Mouse (Mus musculus): Measurements from ENCODE around the gene Scaf8. TPM values are rescaled to one million over a fixed set of nuclear protein-coding genes. Genes with fewer than 3 reads are reported as not detected.
"Not testable (repeated sequence)": the region's sequence is repeated elsewhere in the genome, so short reads cannot be mapped to it uniquely, and the experiment has no call there.

Gene Scaf8
- total RNA-seq (2018; cell fraction: chromatin; rRNA removed): 100 to 1,000 TPM in 13 of 26 experiments, 10 to 100 TPM in 13; 47.1 to 130 (median 101) TPM
- total RNA-seq (2018; cell fraction: cytosol; rRNA removed): 10 to 100 TPM; 17.4 to 30.4 (median 24.6) TPM
- total RNA-seq (2018; cell fraction: nucleus; rRNA removed): 10 to 100 TPM; 32.3 to 96.0 (median 60.7) TPM
- 18.3 to 24.5 TPM (median 22.6 TPM) in 3 replicates for polyA plus RNA-seq (2018)

- Histone ChIP-seq H3K27ac (peak within 1 kb of the TSS; percentile 66), H3K4me3 (ENCODE audit: inconsistent target) (peak within 1 kb of the TSS; percentile 75), H3K36me3 (ENCODE audit: inconsistent target) (no peaks in the 10 kb centered on the region), H3K79me2 (ENCODE audit: inconsistent target) (peaks cover 55% of the 10 kb centered on the region)
- WGBS (ENCODE audit: missing documents): under 1% methylated on average over 80 of the region's 91 CpGs
Measured at GRCm38 (mm10) chr17:3114720-3115379, at the start of gene Scaf8. Gene Scaf8 (plus strand): TSS chr17:3114972.

- 93% methylated on average over 8 of the region's 9 CpGs for WGBS (ENCODE audit: missing documents)
- no peaks in the 10 kb centered on the region for H3K36me3 ChIP-seq (ENCODE audit: inconsistent target)
Measured at GRCm38 (mm10) chr17:3075166-3075872, 39.5 kb upstream of the Scaf8 start.

GRCm38 (mm10) chr17:3075873-3076245 is 38.9 kb upstream of the Scaf8 start:
- no peaks in the 10 kb centered on the region for H3K79me2 ChIP-seq (ENCODE audit: inconsistent target)
- WGBS (ENCODE audit: missing documents): 100% methylated on average over 4 of the region's 4 CpGs
- H3K36me3 ChIP-seq (ENCODE audit: inconsistent target): no peaks in the 10 kb centered on the region
- H3K27ac ChIP-seq: no peak overlapping the region
- no peak overlapping the region for H3K4me3 ChIP-seq (ENCODE audit: inconsistent target)

More at GRCm38 (mm10) chr17:3075166-3075872, 39.5 kb upstream of the Scaf8 start:
- H3K4me3 ChIP-seq (ENCODE audit: inconsistent target): no peak overlapping the region
- H3K27ac ChIP-seq: no peak overlapping the region
- H3K79me2 ChIP-seq (ENCODE audit: inconsistent target): no peaks in the 10 kb centered on the region

GRCm38 (mm10) chr17:3077936-3078335 is 36.8 kb upstream of the Scaf8 start:
- WGBS (ENCODE audit: missing documents): 92% methylated on average over 9 of the region's 9 CpGs

GRCm38 (mm10) chr17:3080587-3081349 is 34.0 kb upstream of the Scaf8 start:
- not testable (repeated sequence) for H3K4me3 ChIP-seq (ENCODE audit: inconsistent target); H3K79me2 ChIP-seq (ENCODE audit: inconsistent target); H3K27ac ChIP-seq; H3K36me3 ChIP-seq (ENCODE audit: inconsistent target)
- WGBS (ENCODE audit: missing documents): 85% methylated on average over 7 of the region's 9 CpGs

More at GRCm38 (mm10) chr17:3077936-3078335, 36.8 kb upstream of the Scaf8 start:
- not testable (repeated sequence) for H3K27ac ChIP-seq; H3K79me2 ChIP-seq (ENCODE audit: inconsistent target); H3K4me3 ChIP-seq (ENCODE audit: inconsistent target); H3K36me3 ChIP-seq (ENCODE audit: inconsistent target)

GRCm38 (mm10) chr17:3081512-3082100 is 33.2 kb upstream of the Scaf8 start:
- H3K79me2 ChIP-seq (ENCODE audit: inconsistent target); H3K27ac ChIP-seq: not testable (repeated sequence)
- WGBS (ENCODE audit: missing documents): 71% methylated on average over 1 of the region's 3 CpGs

GRCm38 (mm10) chr17:3082125-3082755 is 32.5 kb upstream of the Scaf8 start:
- not testable (repeated sequence) for H3K36me3 ChIP-seq (ENCODE audit: inconsistent target); H3K27ac ChIP-seq; H3K79me2 ChIP-seq (ENCODE audit: inconsistent target); H3K4me3 ChIP-seq (ENCODE audit: inconsistent target)
- 90% methylated on average over 3 of the region's 9 CpGs for WGBS (ENCODE audit: missing documents)

More at GRCm38 (mm10) chr17:3081512-3082100, 33.2 kb upstream of the Scaf8 start:
- not testable (repeated sequence) for H3K4me3 ChIP-seq (ENCODE audit: inconsistent target); H3K36me3 ChIP-seq (ENCODE audit: inconsistent target)

- not testable (repeated sequence) for H3K36me3 ChIP-seq (ENCODE audit: inconsistent target); H3K79me2 ChIP-seq (ENCODE audit: inconsistent target)
- Histone ChIP-seq H3K4me3 (ENCODE audit: inconsistent target) (peak overlapping the region; percentile 43), H3K27ac (peak overlapping the region; percentile 77; the same call in 1 of the 2 replicates)
- 0% methylated on average over 16 of the region's 25 CpGs for WGBS (ENCODE audit: missing documents)
Measured at GRCm38 (mm10) chr17:3082756-3083749, 31.7 kb upstream of the Scaf8 start.

- peak overlapping the region; percentile 43 for H3K4me3 ChIP-seq (ENCODE audit: inconsistent target)
- no peaks in the 10 kb centered on the region for H3K79me2 ChIP-seq (ENCODE audit: inconsistent target)
- peak overlapping the region; percentile 77 for H3K27ac ChIP-seq
- 0% methylated on average over 33 of the region's 40 CpGs for WGBS (ENCODE audit: missing documents)
- H3K36me3 ChIP-seq (ENCODE audit: inconsistent target): no peaks in the 10 kb centered on the region
Measured at GRCm38 (mm10) chr17:3083886-3084550, 30.8 kb upstream of the Scaf8 start.

- Histone ChIP-seq H3K36me3 (ENCODE audit: inconsistent target) (no peaks in the 10 kb centered on the region), H3K27ac (peak overlapping the region; percentile 77), H3K4me3 (ENCODE audit: inconsistent target) (peak overlapping the region; percentile 43), H3K79me2 (ENCODE audit: inconsistent target) (no peaks in the 10 kb centered on the region)
- under 1% methylated on average over 20 of the region's 31 CpGs for WGBS (ENCODE audit: missing documents)
Measured at GRCm38 (mm10) chr17:3084551-3084930, 30.2 kb upstream of the Scaf8 start.

- H3K4me3 ChIP-seq (ENCODE audit: inconsistent target): peak overlapping the region; percentile 43
- no peak overlapping the region; the same call in 1 of the 2 replicates for H3K27ac ChIP-seq
- 64% methylated on average over 3 of the region's 3 CpGs for WGBS (ENCODE audit: missing documents)
- H3K36me3 ChIP-seq (ENCODE audit: inconsistent target): no peaks in the 10 kb centered on the region
- H3K79me2 ChIP-seq (ENCODE audit: inconsistent target): no peaks in the 10 kb centered on the region
Measured at GRCm38 (mm10) chr17:3085152-3085551, 29.6 kb upstream of the Scaf8 start.

GRCm38 (mm10) chr17:3092682-3093081 is 22.1 kb upstream of the Scaf8 start:
- no peaks in the 10 kb centered on the region for H3K79me2 ChIP-seq (ENCODE audit: inconsistent target)
- WGBS (ENCODE audit: missing documents): 32% methylated on average over 4 of the region's 4 CpGs
- H3K27ac ChIP-seq: no peak overlapping the region
- H3K36me3 ChIP-seq (ENCODE audit: inconsistent target): no peaks in the 10 kb centered on the region
- H3K4me3 ChIP-seq (ENCODE audit: inconsistent target): no peak overlapping the region
